Mouse (Mus musculus): ENCODE results near the gene Arhgef33.

DNA sequence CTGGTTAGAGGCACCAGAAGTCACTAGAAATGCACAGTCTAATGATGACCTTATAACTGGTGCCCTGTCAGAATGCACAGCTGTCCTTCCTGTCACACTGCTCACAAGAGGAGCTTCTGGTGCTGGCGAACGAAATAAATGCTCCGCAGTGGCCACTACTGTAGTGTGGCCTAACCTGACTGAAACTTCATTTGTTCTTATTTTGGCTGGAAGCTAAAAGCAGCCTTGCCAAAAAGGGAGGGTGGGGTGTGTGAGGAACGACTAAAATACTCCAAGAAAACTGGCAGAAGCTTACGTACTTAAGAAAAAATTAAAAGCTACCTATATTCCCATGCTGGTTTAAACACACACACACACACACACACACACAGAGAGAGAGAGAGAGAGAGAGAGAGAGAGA is 119.7 kb downstream of the Arhgef33 start:
- TF ChIP-seq MAFK (IDR thresholded peaks at IDR 0.05; ENCODE audit: insufficient read depth, low read depth, low read length) = no peak
- TF ChIP-seq ZC3H11A (IDR thresholded peaks at IDR 0.05; ENCODE audit: borderline replicate concordance, low read depth, low read length) = no peak
- TF ChIP-seq HCFC1 (IDR thresholded peaks at IDR 0.05; ENCODE audit: borderline replicate concordance, insufficient read depth, low read length) = no peak

All from ES-E14 (cell line).